Mouse (Mus musculus) c-Kit-positive CD71-negative TER-119-negative erythroid progenitor cells, embryonic 14.5 days (primary cell): ENCODE results near the gene Cmas.
A peak's percentile ranks its signal among the peaks of the same experiment; 100 is the strongest.

Experiments used
- DNase-seq: peaks from one replicate; pipeline ENCODE4 v3.0.0-alpha.2; 2013; ENCODE audit warnings: low read depth

Cmas gene

GRCm38 (mm10) chr6:142793468-142793867 lies 37.0 kb downstream of the Cmas start:
- DNase-seq: no peak

- no peak for DNase-seq
Measured at GRCm38 (mm10) chr6:142795087-142795486, 38.6 kb downstream of the Cmas start.

- no peak for DNase-seq
Measured at GRCm38 (mm10) chr6:142795655-142796441, 39.4 kb downstream of the Cmas start.

GRCm38 (mm10) chr6:142797996-142798395 lies 41.5 kb downstream of the Cmas start:
- no peak for DNase-seq

GRCm38 (mm10) chr6:142798837-142799236 lies 42.4 kb downstream of the Cmas start:
- DNase-seq: no peak

- no peak for DNase-seq
Measured at GRCm38 (mm10) chr6:142799704-142800374, 43.4 kb downstream of the Cmas start.

GRCm38 (mm10) chr6:142801687-142802086 lies 45.2 kb downstream of the Cmas start:
- DNase-seq: no peak

GRCm38 (mm10) chr6:142802617-142803525 lies 46.4 kb downstream of the Cmas start:
- DNase-seq: no peak

GRCm38 (mm10) chr6:142804402-142804801 lies 47.9 kb downstream of the Cmas start, which contains the start of gene Sult6b2:
Gene Sult6b2 (minus strand): TSS chr6:142804502.
- no peak for DNase-seq

- DNase-seq: no peak
Measured at GRCm38 (mm10) chr6:142806326-142806725, 49.8 kb downstream of the Cmas start.

- no peak for DNase-seq
Measured at GRCm38 (mm10) chr6:142809373-142810098, 53.0 kb downstream of the Cmas start.

GRCm38 (mm10) chr6:142810239-142810638 lies 53.8 kb downstream of the Cmas start:
- no peak for DNase-seq

GRCm38 (mm10) chr6:142812969-142813368 lies 56.5 kb downstream of the Cmas start:
- DNase-seq: no peak

GRCm38 (mm10) chr6:142814011-142814410 lies 57.5 kb downstream of the Cmas start:
- DNase-seq: no peak

- peak; percentile 80 for DNase-seq
Measured at GRCm38 (mm10) chr6:142814495-142814921, 58.0 kb downstream of the Cmas start.

GRCm38 (mm10) chr6:142815513-142815912 lies 59.0 kb downstream of the Cmas start:
- no peak for DNase-seq

- DNase-seq: no peak
Measured at GRCm38 (mm10) chr6:142818306-142818705, 61.8 kb downstream of the Cmas start.

GRCm38 (mm10) chr6:142823008-142823787 lies 66.7 kb downstream of the Cmas start:
- DNase-seq: no peak
